ENCODE assay signal across 8 mouse cellular contexts in the genomic region with DNA sequence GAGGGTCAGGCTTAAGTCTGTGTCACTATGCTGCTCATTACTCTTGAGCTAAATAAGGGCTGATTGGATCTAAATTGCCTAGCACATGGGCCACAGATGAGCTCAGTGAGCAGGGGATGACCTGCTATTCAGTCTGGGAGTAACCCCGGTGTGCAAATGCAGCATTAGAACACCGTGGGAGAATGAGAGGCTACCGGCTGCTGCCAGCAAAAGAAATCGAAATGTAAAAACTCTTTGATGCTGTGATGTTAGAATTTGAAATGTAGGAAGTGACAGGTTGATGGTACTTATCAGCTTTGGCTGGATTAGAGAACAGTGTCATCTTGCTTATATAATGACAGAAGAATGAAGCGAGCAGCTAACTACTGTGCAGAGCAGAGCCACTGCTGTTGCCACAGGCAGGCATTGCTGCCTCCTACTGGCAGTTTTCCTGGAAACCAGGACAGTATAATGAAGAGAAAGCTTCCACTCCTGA. TPM values are rescaled to one million over a fixed set of nuclear protein-coding genes. Genes with fewer than 3 reads are reported as not detected.
DNase-seq lines count a peak whose midpoint lies in the region; ATAC-seq and TF ChIP-seq lines count a peak whose summit lies in the region.

No protein-coding gene starts in this region.

- peaks cover 18% of the 10 kb centered on the region for H3K79me2 ChIP-seq in MEL (ENCODE audit: control insufficient read depth, insufficient read depth, low read length, poor library complexity)

- H3K27me3 ChIP-seq in MEL (ENCODE audit: control insufficient read depth in 1 of 2, insufficient read depth in 2 of 2, low read length in 2 of 2): no peaks in the 10 kb centered on the region
- H3K27me3 ChIP-seq in hindbrain, postnatal 0 days (ENCODE audit: insufficient read depth, low read length): no peaks in the 10 kb centered on the region
- no peaks in the 10 kb centered on the region for H3K27me3 ChIP-seq in neural tube, embryonic 13.5 days

- TF ChIP-seq RAD21 in MEL (IDR thresholded peaks at IDR 0.05; ENCODE audit: low read depth, low read length): no peak

- TF ChIP-seq EP300 in MEL (IDR thresholded peaks at IDR 0.05; ENCODE audit: low read depth in 1 of 2, low read length in 2 of 2): no peak

- WGBS in hindbrain, postnatal 0 days: 22% methylated on average over 5 of the region's 5 CpGs
- WGBS in neural tube, embryonic 13.5 days: 9% methylated on average over 5 of the region's 5 CpGs

- ATAC-seq in hindbrain, postnatal 0 days: peak; percentile 91
- ATAC-seq in neural tube, embryonic 13.5 days (ENCODE audit: low read depth): peak; percentile 97

- no peak overlapping the region for H3K9ac ChIP-seq in MEL (ENCODE audit: control insufficient read depth, low read depth, low read length, poor library complexity, severe bottlenecking)
- no peak overlapping the region for H3K9ac ChIP-seq in hindbrain, postnatal 0 days (replicated peaks; ENCODE audit: low read length)
- H3K9ac ChIP-seq in neural tube, embryonic 13.5 days: no peak overlapping the region

- H3K27ac ChIP-seq in MEL (ENCODE audit: control insufficient read depth, low read depth, low read length): no peak overlapping the region
- H3K27ac ChIP-seq in hindbrain, postnatal 0 days: 0 out of 2 replicates have a peak overlapping the region, but pooled peaks have one; percentile 32
- H3K27ac ChIP-seq in neural tube, embryonic 13.5 days (replicated peaks): 0 out of 2 replicates have a peak overlapping the region, but pooled peaks have one; percentile 11

- no peak overlapping the region for H3K4me3 ChIP-seq in MEL (ENCODE audit: control insufficient read depth in 1 of 2, insufficient read depth in 1 of 2, low read depth in 2 of 2, low read length in 2 of 2)
- H3K4me3 ChIP-seq in hindbrain, postnatal 0 days (ENCODE audit: low read length): no peak overlapping the region
- no peak overlapping the region for H3K4me3 ChIP-seq in neural tube, embryonic 13.5 days

- DNase-seq in 3T3-L1 (ENCODE audit: low read depth, low spot score) (peak; percentile 36), MEL (ENCODE audit: low read depth, low spot score) (no peak)
- DNase-seq in embryo, embryonic 11 days: peak; percentile 47
- peak; percentile 79 for DNase-seq in hindbrain, postnatal 0 days (ENCODE audit: low spot score)
- DNase-seq in left cerebral cortex, adult 11 months (ENCODE audit: low spot score): peak; percentile 61
- DNase-seq in B cell, adult 2 months: no peak
- DNase-seq in thymus, postnatal 36 days: no peak

- peak in 2 of 3 experiments; percentile 21 to 23; a peak in 3 of 6 replicates for TF ChIP-seq CTCF in MEL (IDR thresholded peaks at IDR 0.05 in 2 of 3, conservative IDR thresholded peaks at IDR 0.05 in 1 of 3; ENCODE audit: control insufficient read depth in 1 of 3, insufficient read depth in 1 of 3, low read depth in 2 of 3, low read length in 3 of 3, poor library complexity in 1 of 3, severe bottlenecking in 1 of 3)
- TF ChIP-seq CTCF in hindbrain, postnatal 0 days (IDR thresholded peaks at IDR 0.05; ENCODE audit: low read depth): peak; percentile 73

- H3K4me2 ChIP-seq in hindbrain, postnatal 0 days (ENCODE audit: low read depth, low read length): peak overlapping the region; percentile 35
- peak overlapping the region; percentile 30 for H3K4me2 ChIP-seq in neural tube, embryonic 13.5 days

- no peak for TF ChIP-seq POLR2A in MEL (IDR thresholded peaks at IDR 0.05; ENCODE audit: control insufficient read depth in 1 of 2, insufficient read depth in 1 of 2, low read depth in 1 of 2, low read length in 2 of 2, poor library complexity in 1 of 2)

- H3K4me1 ChIP-seq in MEL (ENCODE audit: control insufficient read depth in 1 of 2, insufficient read depth in 2 of 2, low read length in 2 of 2): peaks cover 7 to 17% of the 10 kb centered on the region in 2 experiments; a peak in 3 of 4 replicates
- no peaks in the 10 kb centered on the region for H3K4me1 ChIP-seq in hindbrain, postnatal 0 days (ENCODE audit: insufficient read depth, low read length)
- peaks cover 9% of the 10 kb centered on the region for H3K4me1 ChIP-seq in neural tube, embryonic 13.5 days (replicated peaks)

- H3K36me3 ChIP-seq in MEL (ENCODE audit: control insufficient read depth in 1 of 2, insufficient read depth in 2 of 2, low read length in 2 of 2): peaks cover 14 to 32% of the 10 kb centered on the region in 2 experiments
- no peaks in the 10 kb centered on the region for H3K36me3 ChIP-seq in hindbrain, postnatal 0 days (ENCODE audit: insufficient read depth, low read length)
- no peaks in the 10 kb centered on the region for H3K36me3 ChIP-seq in neural tube, embryonic 13.5 days

- no peaks in the 10 kb centered on the region for H3K9me3 ChIP-seq in MEL (replicated peaks; ENCODE audit: insufficient read depth, low read length)
- H3K9me3 ChIP-seq in hindbrain, postnatal 0 days (ENCODE audit: low read length): no peaks in the 10 kb centered on the region
- no peaks in the 10 kb centered on the region for H3K9me3 ChIP-seq in neural tube, embryonic 13.5 days

TF ChIP-seq in MEL, 35 proteins besides CTCF, POLR2A, EP300 and RAD21:
- TF ChIP-seq UBTF (IDR thresholded peaks at IDR 0.05; ENCODE audit: borderline replicate concordance, insufficient read depth, low read depth, low read length) (no peak), MYB (IDR thresholded peaks at IDR 0.05; ENCODE audit: low read depth, low read length) (no peak), JUND (IDR thresholded peaks at IDR 0.05; ENCODE audit: low read depth, low read length) (no peak), TBP (IDR thresholded peaks at IDR 0.05; ENCODE audit: low read depth, low read length) (no peak), SIN3A (IDR thresholded peaks at IDR 0.05; ENCODE audit: low read length) (no peak), TCF12 (IDR thresholded peaks at IDR 0.05; ENCODE audit: low read depth, low read length) (no peak), SMC3 (IDR thresholded peaks at IDR 0.05; ENCODE audit: low read depth, low read length) (peak; percentile 7; the same call in 1 of the 2 replicates)

RNA-seq across cellular contexts. Expression of a gene that starts 48.5 kb away (rescaled TPM):
- total RNA-seq in MEL (2012; rRNA removed): 36.2 and 40.3 TPM in 2 replicates
- 10 to 100 TPM in 1 of 2 experiments, not detected in 1; 46.3 TPM for polyA plus RNA-seq in MEL (2012; ENCODE audit: insufficient read depth in 1 of 2, insufficient read length in 2 of 2, low read depth in 1 of 2, low replicate concordance in 2 of 2, missing spikeins in 1 of 2)
- total RNA-seq in hindbrain, postnatal 0 days (2014; rRNA removed): 11.7 and 11.8 TPM in 2 replicates
- polyA plus RNA-seq in hindbrain, postnatal 0 days (2015; fragmentation: Nextera tagmentation; extraction: Ambion mirVana): 6.6 and 7.5 TPM in 2 replicates
- polyA plus RNA-seq in neural tube, embryonic 13.5 days (2015; fragmentation: Nextera tagmentation; extraction: Ambion mirVana): 5.2 and 7.3 TPM in 2 replicates

Comparison
In these comparisons a context has a peak if more than half of its experiments do, and no peak if none do; other contexts are left out.
1. DNase-seq: peak in 3T3-L1 (single experiment), embryo, embryonic 11 days (single experiment), hindbrain, postnatal 0 days (single experiment) and left cerebral cortex, adult 11 months (single experiment); none in MEL (single experiment), B cell, adult 2 months (0 of 2) and thymus, postnatal 36 days (0 of 2).